Mouse (Mus musculus): ENCODE measurements around the gene Hinfp.
A peak's percentile ranks its signal among the peaks of the same experiment; 100 is the strongest.

The Hinfp gene

GRCm38 (mm10) chr9:44253441-44253840 lies 52.0 kb downstream of the Hinfp start:
- no peak for DNase-seq

GRCm38 (mm10) chr9:44251314-44251713 lies 54.2 kb downstream of the Hinfp start, which contains the start of gene Pdzd3:
Pdzd3 (minus strand) TSS chr9:44251471.
- DNase-seq, result no peak

- no peak for DNase-seq
Measured at GRCm38 (mm10) chr9:44250445-44250844, 55.0 kb downstream of the Hinfp start.

GRCm38 (mm10) chr9:44249181-44250146 lies 56.0 kb downstream of the Hinfp start:
- peak; percentile 71 for DNase-seq

GRCm38 (mm10) chr9:44247907-44248306 lies 57.6 kb downstream of the Hinfp start:
- DNase-seq, result no peak

- no peak for DNase-seq
Measured at GRCm38 (mm10) chr9:44243621-44244020, 61.9 kb downstream of the Hinfp start.
